Mouse (Mus musculus): ENCODE data around the gene Krtap5-4. TPM values are rescaled to one million over a fixed set of nuclear protein-coding genes. Genes with fewer than 3 reads are reported as not detected.
A peak's percentile ranks its signal among the peaks of the same experiment; 100 is the strongest.

Krtap5-4 gene
- polyA plus RNA-seq, 1 experiment, result 0.04 TPM

DNA sequence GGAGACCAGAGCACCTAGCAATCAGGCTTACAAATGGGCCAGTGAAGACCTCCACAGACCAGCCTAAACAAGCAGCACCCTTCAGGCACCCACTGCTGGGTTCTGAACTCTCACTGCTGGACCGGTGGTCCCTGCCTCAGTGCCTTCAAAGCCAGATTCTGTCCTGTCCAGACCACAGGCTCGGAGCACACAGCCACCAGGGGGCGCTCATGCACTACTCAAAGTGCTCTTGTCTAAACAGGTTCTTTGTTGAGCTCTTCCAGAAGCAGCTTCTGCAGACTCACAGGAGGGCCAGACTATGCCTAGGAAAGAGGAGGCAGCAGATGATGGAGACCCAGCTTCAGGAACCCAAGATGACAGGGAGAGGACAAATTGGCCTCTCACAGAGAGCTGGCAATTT lies 30.9 kb downstream of the Krtap5-4 start:
- no peak for TF ChIP-seq MYOD1 (IDR thresholded peaks at IDR 0.05; ENCODE audit: control insufficient read depth, insufficient read length, low read depth)
- TF ChIP-seq CEBPB (IDR thresholded peaks at IDR 0.05; ENCODE audit: low read depth), result no peak
- TF ChIP-seq MYOG (IDR thresholded peaks at IDR 0.05; ENCODE audit: control insufficient read depth, extremely low read depth, insufficient read length), result no peak
- TF ChIP-seq USF1 (IDR thresholded peaks at IDR 0.05; ENCODE audit: low read depth), result no peak
- no peak for TF ChIP-seq MAX (IDR thresholded peaks at IDR 0.05)
- peak; percentile 79 for TF ChIP-seq CTCF (IDR thresholded peaks at IDR 0.05; ENCODE audit: control insufficient read depth, insufficient read depth, insufficient read length)
- no peak for TF ChIP-seq FOSL1 (IDR thresholded peaks at IDR 0.05; ENCODE audit: insufficient read depth, low read length, poor library complexity, severe bottlenecking)
- Histone ChIP-seq H3K79me3 (ENCODE audit: low read depth) (no peaks in the 10 kb centered on the region), H3K4me3 (ENCODE audit: insufficient read depth, poor library complexity, severe bottlenecking) (no peak overlapping the region), H3K27me3 (ENCODE audit: control insufficient read depth, insufficient read depth, insufficient read length) (no peaks in the 10 kb centered on the region), H3ac (ENCODE audit: control insufficient read depth, insufficient read length, low read depth) (no peak overlapping the region), H3K36me3 (ENCODE audit: control insufficient read depth, insufficient read depth) (no peaks in the 10 kb centered on the region), H3K79me2 (ENCODE audit: control insufficient read depth, insufficient read depth) (no peaks in the 10 kb centered on the region)

DNA sequence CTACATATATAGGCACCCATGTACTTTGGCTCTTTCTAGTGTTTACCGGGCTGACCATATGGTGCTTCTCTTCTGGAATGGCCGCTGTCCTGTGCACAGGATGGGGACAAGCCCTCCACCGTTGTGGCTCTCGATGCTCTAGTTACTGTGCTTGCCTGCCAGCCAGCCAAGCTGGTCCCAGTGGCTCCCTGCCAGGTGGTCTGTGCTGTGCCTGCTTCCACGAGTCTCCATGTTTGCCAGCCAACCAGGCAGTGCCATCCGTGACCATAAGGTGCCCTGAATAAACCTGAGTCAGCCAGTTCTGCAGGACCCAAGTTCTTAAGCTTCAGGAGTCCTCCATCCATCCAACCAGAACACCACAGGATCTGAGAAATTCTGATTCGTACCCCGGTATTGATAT lies 31.8 kb downstream of the Krtap5-4 start:
- H3K4me3 ChIP-seq (ENCODE audit: insufficient read depth, poor library complexity, severe bottlenecking), result no peak overlapping the region
- TF ChIP-seq USF1 (IDR thresholded peaks at IDR 0.05; ENCODE audit: low read depth) (no peak), MAX (IDR thresholded peaks at IDR 0.05) (no peak), FOSL1 (IDR thresholded peaks at IDR 0.05; ENCODE audit: insufficient read depth, low read length, poor library complexity, severe bottlenecking) (no peak), MYOD1 (IDR thresholded peaks at IDR 0.05; ENCODE audit: control insufficient read depth, insufficient read length, low read depth) (no peak), CEBPB (IDR thresholded peaks at IDR 0.05; ENCODE audit: low read depth) (no peak), MYOG (IDR thresholded peaks at IDR 0.05; ENCODE audit: control insufficient read depth, extremely low read depth, insufficient read length) (no peak), CTCF (IDR thresholded peaks at IDR 0.05; ENCODE audit: control insufficient read depth, insufficient read depth, insufficient read length) (no peak)
- no peaks in the 10 kb centered on the region for H3K36me3 ChIP-seq (ENCODE audit: control insufficient read depth, insufficient read depth)
- no peak overlapping the region for H3ac ChIP-seq (ENCODE audit: control insufficient read depth, insufficient read length, low read depth)
- no peaks in the 10 kb centered on the region for H3K79me2 ChIP-seq (ENCODE audit: control insufficient read depth, insufficient read depth)
- H3K27me3 ChIP-seq (ENCODE audit: control insufficient read depth, insufficient read depth, insufficient read length), result no peaks in the 10 kb centered on the region
- no peaks in the 10 kb centered on the region for H3K79me3 ChIP-seq (ENCODE audit: low read depth)

DNA sequence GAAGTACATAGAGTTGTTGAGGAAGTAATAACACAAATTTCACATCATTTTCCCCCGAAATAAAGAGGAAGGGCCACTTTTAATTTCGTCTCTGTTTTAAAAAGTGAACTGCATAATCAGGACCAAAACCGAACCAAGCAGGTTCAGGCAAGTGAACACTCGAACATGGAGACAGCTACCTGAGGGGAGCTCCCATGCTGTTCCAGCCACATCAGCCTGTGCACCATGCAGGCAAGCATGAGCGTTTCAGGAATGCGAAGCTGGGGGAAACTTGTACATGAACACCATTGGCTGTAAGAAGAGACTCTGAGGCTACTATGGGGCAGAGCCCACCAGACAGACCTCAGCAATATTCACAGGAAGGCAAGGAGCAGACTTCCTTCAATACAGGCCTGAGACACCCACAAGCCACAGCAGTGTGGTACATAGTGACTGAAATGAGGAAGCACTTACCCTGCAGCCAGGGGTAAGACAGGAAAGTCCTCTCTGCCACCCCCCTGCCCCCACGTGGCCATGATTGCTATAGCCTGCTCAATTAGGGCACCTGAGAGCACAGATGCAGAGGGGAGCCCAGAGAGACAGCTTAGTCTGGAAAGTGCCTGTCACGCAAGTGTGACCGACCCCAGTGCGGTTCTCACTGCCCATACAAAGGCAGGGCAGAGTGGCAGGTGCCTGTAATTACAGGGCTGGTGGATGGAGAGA lies 37.1 kb downstream of the Krtap5-4 start:
- no peaks in the 10 kb centered on the region for H3K79me3 ChIP-seq (ENCODE audit: low read depth)
- H3ac ChIP-seq (ENCODE audit: control insufficient read depth, insufficient read length, low read depth), result no peak overlapping the region
- no peaks in the 10 kb centered on the region for H3K27me3 ChIP-seq (ENCODE audit: control insufficient read depth, insufficient read depth, insufficient read length)
- no peaks in the 10 kb centered on the region for H3K36me3 ChIP-seq (ENCODE audit: control insufficient read depth, insufficient read depth)
- H3K4me3 ChIP-seq (ENCODE audit: insufficient read depth, poor library complexity, severe bottlenecking), result no peak overlapping the region
- H3K79me2 ChIP-seq (ENCODE audit: control insufficient read depth, insufficient read depth), result no peaks in the 10 kb centered on the region
- no peak for TF ChIP-seq FOSL1 (IDR thresholded peaks at IDR 0.05; ENCODE audit: insufficient read depth, low read length, poor library complexity, severe bottlenecking)
- no peak for TF ChIP-seq MYOG (IDR thresholded peaks at IDR 0.05; ENCODE audit: control insufficient read depth, extremely low read depth, insufficient read length)
- no peak for TF ChIP-seq CTCF (IDR thresholded peaks at IDR 0.05; ENCODE audit: control insufficient read depth, insufficient read depth, insufficient read length)
- TF ChIP-seq CEBPB (IDR thresholded peaks at IDR 0.05; ENCODE audit: low read depth), result no peak
- no peak for TF ChIP-seq MYOD1 (IDR thresholded peaks at IDR 0.05; ENCODE audit: control insufficient read depth, insufficient read length, low read depth)
- TF ChIP-seq MAX (IDR thresholded peaks at IDR 0.05), result no peak
- no peak for TF ChIP-seq USF1 (IDR thresholded peaks at IDR 0.05; ENCODE audit: low read depth)

DNA sequence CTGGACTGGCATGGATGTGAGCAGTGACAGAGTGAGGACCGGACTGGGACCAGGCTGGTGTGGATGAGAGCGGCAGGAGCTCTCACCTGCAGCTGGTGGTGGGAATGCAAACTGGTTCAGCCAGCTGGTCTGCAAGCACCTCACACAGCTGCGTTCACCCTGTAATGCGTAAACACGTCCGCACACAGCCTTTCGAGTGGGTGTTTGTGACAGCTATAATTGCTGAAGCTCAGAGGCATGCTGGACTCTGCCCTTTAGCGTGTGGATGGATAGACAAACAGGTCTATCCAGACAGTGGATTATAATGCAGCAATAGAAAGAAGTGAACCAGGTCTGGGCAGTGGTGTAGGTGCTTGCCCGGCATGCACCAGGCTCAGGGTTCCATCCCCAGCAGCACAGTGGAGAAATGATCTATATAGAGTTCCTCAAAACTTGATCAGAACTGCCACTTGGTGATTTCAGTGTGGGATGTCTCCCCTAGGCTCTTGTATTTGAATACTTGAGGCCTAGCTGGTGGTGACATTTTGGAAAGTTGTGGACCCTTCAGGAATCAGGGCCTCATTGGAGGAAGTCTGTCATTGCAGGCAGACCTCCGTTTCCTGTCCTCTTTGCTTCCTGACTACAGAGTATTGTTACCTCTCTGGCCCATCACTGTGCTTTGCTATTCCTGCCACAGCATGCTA lies 38.4 kb downstream of the Krtap5-4 start:
- H3K79me2 ChIP-seq (ENCODE audit: control insufficient read depth, insufficient read depth), result no peaks in the 10 kb centered on the region

DNA sequence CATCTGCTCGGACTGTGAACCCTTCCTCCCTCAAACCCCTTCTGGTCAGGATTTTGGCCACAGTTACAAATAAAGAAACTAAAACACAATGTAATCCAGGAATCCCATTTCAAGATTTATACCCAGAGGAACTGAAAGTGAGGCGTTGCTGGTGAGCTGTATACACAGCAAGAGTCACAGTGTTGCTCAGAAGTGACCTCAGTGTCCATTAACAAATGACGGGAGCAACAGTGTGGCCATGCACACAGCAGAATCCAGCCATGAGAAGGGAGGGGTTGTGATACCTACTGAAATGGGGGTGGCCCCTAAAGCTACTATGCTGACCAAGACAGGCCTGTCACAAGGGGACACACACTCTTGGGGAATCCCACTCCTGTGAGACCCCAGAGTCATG lies 38.9 kb downstream of the Krtap5-4 start:
- no peaks in the 10 kb centered on the region for H3K36me3 ChIP-seq (ENCODE audit: control insufficient read depth, insufficient read depth)
- no peaks in the 10 kb centered on the region for H3K27me3 ChIP-seq (ENCODE audit: control insufficient read depth, insufficient read depth, insufficient read length)
- no peak overlapping the region for H3ac ChIP-seq (ENCODE audit: control insufficient read depth, insufficient read length, low read depth)
- no peak overlapping the region for H3K4me3 ChIP-seq (ENCODE audit: insufficient read depth, poor library complexity, severe bottlenecking)
- no peaks in the 10 kb centered on the region for H3K79me3 ChIP-seq (ENCODE audit: low read depth)
- H3K79me2 ChIP-seq (ENCODE audit: control insufficient read depth, insufficient read depth), result no peaks in the 10 kb centered on the region
- no peak for TF ChIP-seq USF1 (IDR thresholded peaks at IDR 0.05; ENCODE audit: low read depth)
- no peak for TF ChIP-seq MYOG (IDR thresholded peaks at IDR 0.05; ENCODE audit: control insufficient read depth, extremely low read depth, insufficient read length)
- TF ChIP-seq CTCF (IDR thresholded peaks at IDR 0.05; ENCODE audit: control insufficient read depth, insufficient read depth, insufficient read length), result no peak
- no peak for TF ChIP-seq CEBPB (IDR thresholded peaks at IDR 0.05; ENCODE audit: low read depth)
- TF ChIP-seq MYOD1 (IDR thresholded peaks at IDR 0.05; ENCODE audit: control insufficient read depth, insufficient read length, low read depth), result no peak
- no peak for TF ChIP-seq FOSL1 (IDR thresholded peaks at IDR 0.05; ENCODE audit: insufficient read depth, low read length, poor library complexity, severe bottlenecking)
- no peak for TF ChIP-seq MAX (IDR thresholded peaks at IDR 0.05)

More for the DNA sequence above, 38.4 kb downstream of the Krtap5-4 start:
- H3K79me3 ChIP-seq (ENCODE audit: low read depth), result no peaks in the 10 kb centered on the region
- H3K36me3 ChIP-seq (ENCODE audit: control insufficient read depth, insufficient read depth), result no peaks in the 10 kb centered on the region
- TF ChIP-seq MAX (IDR thresholded peaks at IDR 0.05) (no peak), MYOD1 (IDR thresholded peaks at IDR 0.05; ENCODE audit: control insufficient read depth, insufficient read length, low read depth) (no peak), MYOG (IDR thresholded peaks at IDR 0.05; ENCODE audit: control insufficient read depth, extremely low read depth, insufficient read length) (no peak), CEBPB (IDR thresholded peaks at IDR 0.05; ENCODE audit: low read depth) (no peak), USF1 (IDR thresholded peaks at IDR 0.05; ENCODE audit: low read depth) (no peak), FOSL1 (IDR thresholded peaks at IDR 0.05; ENCODE audit: insufficient read depth, low read length, poor library complexity, severe bottlenecking) (no peak), CTCF (IDR thresholded peaks at IDR 0.05; ENCODE audit: control insufficient read depth, insufficient read depth, insufficient read length) (no peak)
- H3K4me3 ChIP-seq (ENCODE audit: insufficient read depth, poor library complexity, severe bottlenecking), result no peak overlapping the region
- H3K27me3 ChIP-seq (ENCODE audit: control insufficient read depth, insufficient read depth, insufficient read length), result no peaks in the 10 kb centered on the region
- no peak overlapping the region for H3ac ChIP-seq (ENCODE audit: control insufficient read depth, insufficient read length, low read depth)
